Mouse (Mus musculus): ENCODE measurements at regions not wholly inside any gene's neighbourhood (a gene's known extent, or its start where the extent isn't known, plus 50 kb on each side); places are given as distances from the start of the nearest gene placed in this dataset.
A peak's percentile ranks its signal among the peaks of the same experiment; 100 is the strongest.
"Not testable (repeated sequence)": the region's sequence is repeated elsewhere in the genome, so short reads cannot be mapped to it uniquely, and the experiment has no call there.

- Histone ChIP-seq H3K4me1 (ENCODE audit: control insufficient read depth, insufficient read depth, low read length) (no peaks in the 10 kb centered on the region), H3K27ac (replicated peaks; ENCODE audit: low read depth, low read length) (no peak overlapping the region), H3K27me3 (ENCODE audit: control insufficient read depth, insufficient read depth, low read length) (no peaks in the 10 kb centered on the region), H3K9ac (ENCODE audit: low read depth, low read length, severe bottlenecking) (no peak overlapping the region), H3K4me3 (replicated peaks; ENCODE audit: low read length) (no peak overlapping the region), H3K36me3 (ENCODE audit: control insufficient read depth, insufficient read depth, low read length) (no peaks in the 10 kb centered on the region), H3K9me3 (ENCODE audit: control insufficient read depth, low read length) (no peaks in the 10 kb centered on the region), H3K4me2 (replicated peaks; ENCODE audit: low read depth, low read length, severe bottlenecking) (no peak overlapping the region)
- no peak for ATAC-seq (ENCODE audit: low FRiP score, low read depth)
- no peak for TF ChIP-seq POLR2A (IDR thresholded peaks at IDR 0.05; ENCODE audit: borderline replicate concordance, extremely low read depth, insufficient read depth, insufficient read length)
- no peak for DNase-seq (ENCODE audit: low spot score)
- 96% methylated on average over 4 of the region's 4 CpGs for WGBS
Observed at GRCm38 (mm10) chr11:121894801-121895200, 64.8 kb downstream of the Ptchd3 start.

DNA sequence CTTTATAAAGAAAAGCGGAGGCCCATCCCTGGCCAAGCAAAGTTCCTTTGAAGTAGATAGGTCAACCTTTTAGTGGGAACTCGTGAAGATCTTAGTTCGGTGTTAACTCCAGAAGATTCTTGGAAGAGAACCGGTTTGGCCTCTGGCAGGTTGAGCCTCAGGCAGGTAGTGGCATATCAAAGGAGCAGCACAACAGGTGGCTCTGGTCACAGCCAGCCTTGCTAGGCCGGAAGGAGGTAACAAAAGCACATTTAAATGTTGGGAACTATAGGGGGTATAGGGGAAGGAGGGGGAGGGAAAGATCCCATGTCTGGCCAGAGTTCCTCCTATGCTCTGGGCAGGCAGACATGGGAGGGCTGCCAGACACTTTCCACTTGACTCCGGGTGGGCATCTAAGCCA is 74.3 kb downstream of the Ptchd3 start:
- not testable (repeated sequence) for H3K27me3 ChIP-seq (ENCODE audit: control insufficient read depth, insufficient read depth, low read length); H3K4me2 ChIP-seq (replicated peaks; ENCODE audit: low read depth, low read length, severe bottlenecking); H3K9ac ChIP-seq (ENCODE audit: low read depth, low read length, severe bottlenecking); ATAC-seq (ENCODE audit: low FRiP score, low read depth); H3K9me3 ChIP-seq (ENCODE audit: control insufficient read depth, low read length); H3K27ac ChIP-seq (replicated peaks; ENCODE audit: low read depth, low read length); DNase-seq (ENCODE audit: low spot score); H3K4me3 ChIP-seq (replicated peaks; ENCODE audit: low read length); H3K36me3 ChIP-seq (ENCODE audit: control insufficient read depth, insufficient read depth, low read length); H3K4me1 ChIP-seq (ENCODE audit: control insufficient read depth, insufficient read depth, low read length)
- WGBS, result 71% methylated on average over 6 of the region's 6 CpGs

DNA sequence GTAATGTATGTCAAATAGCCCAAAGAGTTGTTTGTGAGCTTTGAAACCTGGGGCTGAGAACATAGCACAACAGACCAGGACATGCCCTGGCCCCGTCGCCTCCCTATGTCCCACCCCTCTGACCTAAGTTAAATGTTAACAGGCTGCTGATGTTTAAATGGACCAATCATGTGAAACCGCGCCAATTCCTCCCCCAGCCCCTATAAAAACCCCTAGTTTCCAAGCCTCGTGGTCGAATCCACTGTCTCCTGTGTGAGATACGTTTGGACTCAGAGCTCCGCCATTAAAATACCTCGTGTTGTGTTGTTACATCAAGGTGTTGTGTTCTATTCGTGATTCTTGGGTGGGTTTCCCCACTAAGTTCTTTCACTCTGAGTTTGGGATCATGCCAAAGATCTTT is 94.6 kb downstream of the Ptchd3 start:
- WGBS, result 84% methylated on average over 10 of the region's 10 CpGs
- H3K4me2 ChIP-seq (replicated peaks; ENCODE audit: low read depth, low read length, severe bottlenecking); H3K36me3 ChIP-seq (ENCODE audit: control insufficient read depth, insufficient read depth, low read length); H3K9ac ChIP-seq (ENCODE audit: low read depth, low read length, severe bottlenecking); ATAC-seq (ENCODE audit: low FRiP score, low read depth); H3K9me3 ChIP-seq (ENCODE audit: control insufficient read depth, low read length); H3K4me3 ChIP-seq (replicated peaks; ENCODE audit: low read length); H3K4me1 ChIP-seq (ENCODE audit: control insufficient read depth, insufficient read depth, low read length); H3K27me3 ChIP-seq (ENCODE audit: control insufficient read depth, insufficient read depth, low read length); H3K27ac ChIP-seq (replicated peaks; ENCODE audit: low read depth, low read length); DNase-seq (ENCODE audit: low spot score): not testable (repeated sequence)

- not testable (repeated sequence) for H3K27me3 ChIP-seq (ENCODE audit: control insufficient read depth, insufficient read depth, low read length); DNase-seq (ENCODE audit: low spot score); H3K36me3 ChIP-seq (ENCODE audit: control insufficient read depth, insufficient read depth, low read length); H3K27ac ChIP-seq (replicated peaks; ENCODE audit: low read depth, low read length); H3K9ac ChIP-seq (ENCODE audit: low read depth, low read length, severe bottlenecking); H3K9me3 ChIP-seq (ENCODE audit: control insufficient read depth, low read length); H3K4me3 ChIP-seq (replicated peaks; ENCODE audit: low read length); ATAC-seq (ENCODE audit: low FRiP score, low read depth); H3K4me1 ChIP-seq (ENCODE audit: control insufficient read depth, insufficient read depth, low read length)
- 56% methylated on average over 13 of the region's 16 CpGs for WGBS
- H3K4me2 ChIP-seq (replicated peaks; ENCODE audit: low read depth, low read length, severe bottlenecking), result 0 out of 2 replicates have a peak overlapping the region, but pooled peaks have one; percentile 15
Observed at GRCm38 (mm10) chr11:121925043-121925442, 95.0 kb downstream of the Ptchd3 start.

DNA sequence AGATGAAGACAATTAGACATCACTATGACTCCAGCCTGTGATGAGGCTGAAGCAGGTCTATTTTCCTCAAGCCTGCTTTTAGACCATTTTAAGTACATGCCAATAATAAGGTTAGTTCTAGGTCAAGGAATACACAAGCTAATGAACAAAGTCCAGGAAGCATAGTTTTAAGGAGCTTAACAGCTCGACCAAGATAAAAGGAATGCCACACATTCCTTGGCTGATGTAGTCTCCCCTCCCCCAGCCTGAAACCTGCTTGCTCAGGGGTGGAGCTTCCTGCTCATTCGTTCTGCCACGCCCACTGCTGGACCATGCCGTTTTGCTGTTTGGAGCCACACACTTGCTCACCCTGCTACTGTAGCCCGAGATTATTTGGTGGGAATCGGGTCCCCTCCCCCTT is 121.7 kb downstream of the Ptchd3 start:
- not testable (repeated sequence) for H3K4me3 ChIP-seq (replicated peaks; ENCODE audit: low read length); H3K36me3 ChIP-seq (ENCODE audit: control insufficient read depth, insufficient read depth, low read length); H3K9ac ChIP-seq (ENCODE audit: low read depth, low read length, severe bottlenecking); H3K4me2 ChIP-seq (replicated peaks; ENCODE audit: low read depth, low read length, severe bottlenecking); H3K9me3 ChIP-seq (ENCODE audit: control insufficient read depth, low read length); H3K27ac ChIP-seq (replicated peaks; ENCODE audit: low read depth, low read length); ATAC-seq (ENCODE audit: low FRiP score, low read depth); H3K4me1 ChIP-seq (ENCODE audit: control insufficient read depth, insufficient read depth, low read length); DNase-seq (ENCODE audit: low spot score); H3K27me3 ChIP-seq (ENCODE audit: control insufficient read depth, insufficient read depth, low read length)
- WGBS, result 52% methylated on average over 6 of the region's 6 CpGs

DNA sequence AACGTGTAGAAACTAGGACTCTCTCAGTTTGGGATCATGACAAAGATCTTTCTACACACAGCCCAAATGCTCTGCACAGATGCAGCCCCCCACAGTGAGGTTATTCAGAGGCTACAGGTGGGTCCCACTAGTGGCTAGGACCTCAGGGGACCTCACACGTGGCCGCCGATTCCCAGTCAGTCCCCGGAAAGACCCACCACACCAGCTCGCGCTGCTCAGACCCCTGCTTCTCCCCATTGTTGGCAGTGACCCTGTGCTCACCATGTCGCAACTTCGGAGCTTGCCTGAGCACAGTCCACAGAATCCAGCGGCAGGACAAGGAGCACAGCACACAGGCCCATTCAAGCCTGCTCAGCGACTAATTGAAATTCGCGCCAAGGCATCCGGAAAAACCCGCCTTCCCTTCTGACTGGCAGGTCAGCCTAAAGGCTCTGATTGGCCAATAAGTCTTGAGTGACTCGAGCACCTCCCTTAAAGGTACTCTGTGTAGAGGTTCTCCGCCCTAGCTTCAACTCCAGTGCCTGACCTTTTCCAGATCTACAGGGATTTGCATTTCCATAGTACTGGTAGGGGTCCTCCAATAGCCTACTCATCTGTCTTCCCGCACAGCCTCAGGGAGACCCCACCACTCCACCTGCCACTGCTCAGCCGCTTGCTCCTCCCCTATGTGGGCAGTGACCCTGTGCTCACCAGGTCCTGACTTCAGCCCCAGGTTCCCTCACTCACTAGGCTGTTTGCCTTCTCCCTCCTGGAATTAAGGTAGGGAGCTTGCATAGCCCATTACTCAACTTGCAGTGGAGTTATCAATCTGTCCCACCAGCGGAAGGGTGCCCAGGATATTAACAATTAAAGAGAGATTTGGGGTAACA is 126.6 kb downstream of the Ptchd3 start:
- H3K9ac ChIP-seq (ENCODE audit: low read depth, low read length, severe bottlenecking); H3K27me3 ChIP-seq (ENCODE audit: control insufficient read depth, insufficient read depth, low read length); H3K4me1 ChIP-seq (ENCODE audit: control insufficient read depth, insufficient read depth, low read length); H3K36me3 ChIP-seq (ENCODE audit: control insufficient read depth, insufficient read depth, low read length); ATAC-seq (ENCODE audit: low FRiP score, low read depth); H3K27ac ChIP-seq (replicated peaks; ENCODE audit: low read depth, low read length); DNase-seq (ENCODE audit: low spot score); H3K9me3 ChIP-seq (ENCODE audit: control insufficient read depth, low read length); H3K4me3 ChIP-seq (replicated peaks; ENCODE audit: low read length): not testable (repeated sequence)
- H3K4me2 ChIP-seq (replicated peaks; ENCODE audit: low read depth, low read length, severe bottlenecking), result peak overlapping the region; percentile 23; the same call in 1 of the 2 replicates
- WGBS, result 16% methylated on average over 20 of the region's 20 CpGs

DNA sequence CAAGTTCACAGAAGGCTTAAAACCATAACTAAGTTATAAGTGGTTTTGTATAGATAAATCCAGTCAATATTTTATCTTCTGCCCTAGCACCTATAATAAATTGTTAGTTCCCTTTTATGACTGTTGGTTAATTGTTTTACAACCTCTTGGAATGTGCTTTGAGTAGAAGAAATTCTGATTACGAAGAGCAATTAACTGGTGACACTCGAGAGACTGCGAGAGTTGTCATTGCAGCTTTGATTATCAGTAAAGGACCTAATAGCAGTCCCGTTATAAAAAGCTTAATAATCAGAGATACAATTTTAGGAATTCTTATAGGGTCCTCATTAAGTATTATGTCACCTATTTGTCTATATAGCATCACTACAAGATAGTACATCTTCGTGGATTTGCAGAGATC is 128.7 kb downstream of the Ptchd3 start:
- WGBS, result 38% methylated on average over 5 of the region's 5 CpGs
- H3K27me3 ChIP-seq (ENCODE audit: control insufficient read depth, insufficient read depth, low read length); H3K4me3 ChIP-seq (replicated peaks; ENCODE audit: low read length); ATAC-seq (ENCODE audit: low FRiP score, low read depth); H3K27ac ChIP-seq (replicated peaks; ENCODE audit: low read depth, low read length); H3K36me3 ChIP-seq (ENCODE audit: control insufficient read depth, insufficient read depth, low read length); H3K9me3 ChIP-seq (ENCODE audit: control insufficient read depth, low read length); H3K4me2 ChIP-seq (replicated peaks; ENCODE audit: low read depth, low read length, severe bottlenecking); DNase-seq (ENCODE audit: low spot score); H3K4me1 ChIP-seq (ENCODE audit: control insufficient read depth, insufficient read depth, low read length); H3K9ac ChIP-seq (ENCODE audit: low read depth, low read length, severe bottlenecking): not testable (repeated sequence)

- H3K27ac ChIP-seq (replicated peaks; ENCODE audit: low read depth, low read length); DNase-seq (ENCODE audit: low spot score); H3K4me1 ChIP-seq (ENCODE audit: control insufficient read depth, insufficient read depth, low read length); H3K36me3 ChIP-seq (ENCODE audit: control insufficient read depth, insufficient read depth, low read length); H3K4me2 ChIP-seq (replicated peaks; ENCODE audit: low read depth, low read length, severe bottlenecking); H3K9ac ChIP-seq (ENCODE audit: low read depth, low read length, severe bottlenecking); H3K27me3 ChIP-seq (ENCODE audit: control insufficient read depth, insufficient read depth, low read length); H3K9me3 ChIP-seq (ENCODE audit: control insufficient read depth, low read length); H3K4me3 ChIP-seq (replicated peaks; ENCODE audit: low read length); ATAC-seq (ENCODE audit: low FRiP score, low read depth): not testable (repeated sequence)
Observed at GRCm38 (mm10) chr11:121964111-121964510, 134.1 kb downstream of the Ptchd3 start.
